Mouse (Mus musculus) ES-E14 (cell line): ENCODE results near the gene 9130019O22Rik. TPM values are rescaled to one million over a fixed set of nuclear protein-coding genes. Genes with fewer than 3 reads are reported as not detected.
"Not testable (repeated sequence)": the region's sequence is repeated elsewhere in the genome, so short reads cannot be mapped to it uniquely, and the experiment has no call there.

ENCODE experiments used
- DNase-seq: peaks from one replicate; pipeline ENCODE4 v3.0.0-alpha.2; 2013; ENCODE audit warnings: low read depth, low spot score
- H3K27ac ChIP-seq: 2 replicates; pipeline ENCODE4 v1.5.1; 2012; ENCODE audit warnings: low read depth, mild to moderate bottlenecking, low read length, moderate library complexity, mixed read lengths; ENCODE audit not compliant: poor library complexity, insufficient read depth, severe bottlenecking
- H3K36me3 ChIP-seq: 2 replicates; pipeline ENCODE4 v1.6.1; 2012; ENCODE audit warnings: mild to moderate bottlenecking, low read length, moderate library complexity, mixed read lengths; ENCODE audit not compliant: control insufficient read depth, poor library complexity, insufficient read depth, severe bottlenecking
- H3K4me1 ChIP-seq, 2 experiments: fragments of 150-350 bp in 1 of 2; sonication (generic) in 1 of 2; 2 replicates each; pipeline ENCODE4 v1.6.1; 2012; ENCODE audit warnings: low read length in 2 of 2, mild to moderate bottlenecking in 1 of 2, mixed read lengths in 1 of 2; ENCODE audit not compliant: control insufficient read depth in 2 of 2, insufficient read depth in 2 of 2, poor library complexity in 1 of 2
- H3K4me3 ChIP-seq, 2 experiments: fragments of 150-350 bp in 1 of 2; sonication (generic) in 1 of 2; 2 replicates each; pipeline ENCODE4 v1.5.1; 2012; ENCODE audit warnings: low read length in 2 of 2, low read depth in 1 of 2, mild to moderate bottlenecking in 1 of 2, mixed read lengths in 1 of 2; ENCODE audit not compliant: insufficient read depth in 1 of 2, poor library complexity in 1 of 2, severe bottlenecking in 1 of 2
- H3K9ac ChIP-seq: 2 replicates; pipeline ENCODE4 v1.6.1; 2012; ENCODE audit warnings: low read depth, mild to moderate bottlenecking, low read length, mixed read lengths; ENCODE audit not compliant: poor library complexity, insufficient read depth, severe bottlenecking
- H3K9me3 ChIP-seq: fragments of 150-350 bp; sonication (generic); 2 replicates; pipeline ENCODE4 v1.6.1; 2012; ENCODE audit warnings: low read depth, mild to moderate bottlenecking, low read length; ENCODE audit not compliant: control insufficient read depth, insufficient read depth
- CHD2 ChIP-seq: IDR thresholded peaks from 2 replicates; pipeline ENCODE4 v1.6.1; 2014; ENCODE audit warnings: mild to moderate bottlenecking, low read depth, low read length, inconsistent platforms
- HCFC1 ChIP-seq: IDR thresholded peaks from 2 replicates; pipeline ENCODE4 v1.6.1; 2012; ENCODE audit warnings: low read length, inconsistent platforms, borderline replicate concordance; ENCODE audit not compliant: insufficient read depth
- MAFK ChIP-seq: IDR thresholded peaks from 2 replicates; pipeline ENCODE4 v1.6.1; 2014; ENCODE audit warnings: mild to moderate bottlenecking, low read depth, low read length, inconsistent platforms; ENCODE audit not compliant: insufficient read depth
- ZC3H11A ChIP-seq: IDR thresholded peaks from 2 replicates; pipeline ENCODE4 v1.6.1; 2012; ENCODE audit warnings: low read depth, mild to moderate bottlenecking, inconsistent platforms, low read length, borderline replicate concordance
- ZNF384 ChIP-seq: IDR thresholded peaks from 2 replicates; pipeline ENCODE4 v1.6.1; 2012; ENCODE audit warnings: low read depth, low read length, inconsistent platforms
- in situ Hi-C, 2 experiments: fragments of 600-800 bp; cut with MboI; formaldehyde crosslinking; loops; one replicate each; pipeline ENCODE4 v1.15.1; 2025; ENCODE audit warnings: low sequenced_read_pairs in 2 of 2, inconsistent platforms in 1 of 2; ENCODE audit not compliant: unreplicated experiment in 2 of 2
- total RNA-seq: library from RNA; depleted of rRNA; stranded (reverse); fragments of 300-350 nt; gene quantifications from 2 replicates; pipeline ENCODE4 v1.2.3, GENCODE M21; 2012

9130019O22Rik gene
- total RNA-seq, 1 experiment: 4.2 TPM

GRCm38 (mm10) chr7:127366249-127366648 is 20.7 kb downstream of the 9130019O22Rik start:
- Histone ChIP-seq H3K9ac (no peak overlapping the region), H3K4me1 (peaks cover 0 to 4% of the 10 kb centered on the region in 2 experiments; a peak in 1 of 4 replicates), H3K27ac (no peak overlapping the region), H3K9me3 (no peaks in the 10 kb centered on the region), H3K4me3 (no peak overlapping the region), H3K36me3 (no peaks in the 10 kb centered on the region)
- DNase-seq: no peak
- TF ChIP-seq CHD2 (no peak), HCFC1 (no peak), ZNF384 (no peak), ZC3H11A (no peak), MAFK (no peak)
- in situ Hi-C loops: no loop called here

GRCm38 (mm10) chr7:127364166-127364565 is 22.8 kb downstream of the 9130019O22Rik start:
- no peak for TF ChIP-seq CHD2
- Histone ChIP-seq H3K4me1 (peaks cover 0 to 4% of the 10 kb centered on the region in 2 experiments; a peak in 1 of 4 replicates), H3K4me3 (peak overlapping the region; percentile 48 to 59; a peak in 1 of 4 replicates), H3K9ac (no peak overlapping the region), H3K27ac (no peak overlapping the region), H3K36me3 (no peaks in the 10 kb centered on the region), H3K9me3 (no peaks in the 10 kb centered on the region)
- no peak for DNase-seq
- in situ Hi-C loops: no loop called here

- H3K4me3 ChIP-seq: peak overlapping the region; percentile 48 to 59
- H3K27ac ChIP-seq: no peak overlapping the region
- in situ Hi-C loops: no loop called here
- H3K9me3 ChIP-seq: no peaks in the 10 kb centered on the region
- no peaks in the 10 kb centered on the region for H3K36me3 ChIP-seq
- H3K9ac ChIP-seq: peak overlapping the region; percentile 49
- no peak for DNase-seq
- H3K4me1 ChIP-seq: peaks cover 0 to 4% of the 10 kb centered on the region in 2 experiments; a peak in 1 of 4 replicates
- TF ChIP-seq CHD2 (no peak), ZNF384 (no peak), MAFK (no peak), ZC3H11A (no peak)
Observed at GRCm38 (mm10) chr7:127363475-127363921, 23.5 kb downstream of the 9130019O22Rik start.

- H3K9me3 ChIP-seq, H3K4me3 ChIP-seq, in situ Hi-C loops, H3K36me3 ChIP-seq, DNase-seq, H3K9ac ChIP-seq, H3K4me1 ChIP-seq, H3K27ac ChIP-seq: not testable (repeated sequence)
- TF ChIP-seq ZC3H11A: peak; percentile 39; the same call in 1 of the 2 replicates
Observed at GRCm38 (mm10) chr7:127362418-127362817, 24.5 kb downstream of the 9130019O22Rik start.

DNA sequence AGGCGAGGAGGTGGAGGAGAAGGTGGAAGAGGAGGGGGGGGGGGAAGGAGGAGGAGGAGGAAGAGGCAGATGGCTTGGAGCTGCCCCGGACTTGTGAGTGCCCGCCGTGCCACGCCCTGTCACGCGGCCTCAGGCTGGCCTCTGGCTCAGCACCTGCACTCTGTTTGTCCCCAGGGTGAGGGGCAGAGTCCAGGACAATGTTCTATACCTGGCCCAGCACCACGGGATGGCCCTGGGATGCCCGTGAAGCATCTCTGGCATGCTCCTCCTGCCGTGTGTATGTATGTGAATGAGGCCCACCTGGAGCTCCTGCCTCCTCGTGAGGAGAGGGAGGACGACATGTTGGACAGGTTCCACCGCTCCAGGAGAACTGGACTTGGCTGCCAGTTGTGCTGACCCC is 25.5 kb downstream of the 9130019O22Rik start:
- no peak for DNase-seq
- Histone ChIP-seq H3K36me3 (no peaks in the 10 kb centered on the region), H3K4me3 (no peak overlapping the region), H3K4me1 (peaks cover 0 to 4% of the 10 kb centered on the region in 2 experiments; a peak in 1 of 4 replicates), H3K9ac (no peak overlapping the region), H3K27ac (no peak overlapping the region), H3K9me3 (no peaks in the 10 kb centered on the region)
- in situ Hi-C loops: no loop called here
- TF ChIP-seq CHD2 (no peak), ZNF384 (no peak), HCFC1 (no peak), ZC3H11A (no peak), MAFK (no peak)
